Mouse (Mus musculus) kidney, embryonic 16.5 days (tissue): ENCODE results near the gene Exoc3l. TPM values are rescaled to one million over a fixed set of nuclear protein-coding genes. Genes with fewer than 3 reads are reported as not detected.

Source experiments
- ATAC-seq: fragments of 200-750 bp; cut with Nextera tagmentation; 2 replicates; pipeline ENCODE4 v1.8.0; 2017; ENCODE audit warnings: moderate TSS enrichment; ENCODE audit not compliant: low FRiP score, low TSS enrichment
- H3K27ac ChIP-seq: fragments of 300-500 bp; sonication (generic); 2 replicates; pipeline ENCODE4 v1.5.1; 2014; ENCODE audit warnings: low read length
- H3K27me3 ChIP-seq: fragments of 300-500 bp; sonication (generic); 2 replicates; pipeline ENCODE4 v1.6.1; 2014; ENCODE audit warnings: low read length, control low read depth, mixed read lengths; ENCODE audit not compliant: insufficient read depth
- H3K36me3 ChIP-seq: fragments of 300-500 bp; sonication (generic); 2 replicates; pipeline ENCODE4 v1.6.1; 2014; ENCODE audit warnings: low read length, control low read depth, mixed read lengths; ENCODE audit not compliant: insufficient read depth
- H3K4me1 ChIP-seq: fragments of 300-500 bp; sonication (generic); 2 replicates; pipeline ENCODE4 v1.6.1; 2014; ENCODE audit warnings: low read length, control low read depth, mixed read lengths; ENCODE audit not compliant: insufficient read depth
- H3K4me2 ChIP-seq: fragments of 300-500 bp; sonication (generic); replicated peaks from 2 replicates; pipeline ENCODE4 v1.6.1; 2014; ENCODE audit warnings: low read depth, low read length
- H3K4me3 ChIP-seq: fragments of 300-500 bp; sonication (generic); 2 replicates; pipeline ENCODE4 v1.5.1; 2014; ENCODE audit warnings: mild to moderate bottlenecking, low read length
- H3K9ac ChIP-seq: fragments of 300-500 bp; sonication (generic); replicated peaks from 2 replicates; pipeline ENCODE4 v1.6.1; 2014; ENCODE audit warnings: low read length
- H3K9me3 ChIP-seq: fragments of 300-500 bp; sonication (generic); 2 replicates; pipeline ENCODE4 v1.6.1; 2016; ENCODE audit warnings: low read length, control low read depth
- WGBS: fragments of 180-500 bp; shearing (Covaris S2); extraction: QIAGEN DNeasy Blood & Tissue Kit; methylation state at CpG from one replicate; pipeline ENCODE4 v1.1.7; 2014; 5-methylcytosine and 5-hydroxymethylcytosine counted together
- polyA plus RNA-seq: library from polyadenylated mRNA; unstranded; fragments of >200 nt; fragmentation: Nextera tagmentation; extraction: Ambion mirVana; gene quantifications from 2 replicates; pipeline ENCODE4 v1.2.1, GENCODE M21; 2015

The Exoc3l gene
- polyA plus RNA-seq, result 29.5 and 32.1 TPM in 2 replicates

DNA sequence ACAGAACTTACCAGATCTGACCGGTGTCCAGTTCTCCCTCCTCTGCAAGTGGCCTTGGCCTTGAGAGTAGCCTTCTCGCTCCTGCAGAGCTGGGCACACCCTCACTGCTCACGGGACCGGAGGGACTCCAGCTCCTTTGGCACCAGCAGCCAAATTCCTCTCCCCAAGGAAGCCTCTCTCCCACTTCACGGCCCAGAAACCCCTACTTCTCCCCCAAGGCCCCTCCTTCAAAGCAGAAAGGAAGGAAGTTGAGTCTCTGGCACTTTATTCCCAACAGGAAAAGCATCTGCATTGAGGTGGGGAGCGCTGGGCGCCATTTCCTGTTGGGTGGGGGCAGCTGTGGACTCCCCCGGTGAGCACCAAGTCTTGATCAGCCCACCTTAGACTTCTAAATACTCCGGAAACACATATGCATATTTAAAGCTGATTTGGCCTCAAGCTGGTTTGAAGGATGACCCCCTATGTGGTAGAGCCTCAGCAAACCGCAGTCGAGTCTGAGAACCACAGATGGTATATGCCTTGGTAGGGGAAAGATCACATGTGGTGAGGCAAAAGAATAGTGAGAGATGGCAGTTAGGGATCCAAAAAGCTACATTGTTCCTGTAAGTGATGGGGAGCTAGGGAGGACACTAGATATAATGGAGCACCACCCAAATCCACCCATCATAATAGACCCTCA, at the start of gene Exoc3l:
TSS of gene Exoc3l (minus strand) at position 207 of the 679 bp plus-strand sequence.
- H3K9ac ChIP-seq, result peak within 1 kb of the TSS; percentile 24; the same call in 1 of the 2 replicates
- H3K27me3 ChIP-seq, result no peaks in the 10 kb centered on the region
- peaks cover 18% of the 10 kb centered on the region for H3K36me3 ChIP-seq
- WGBS, result 56% methylated on average over 11 of the region's 11 CpGs
- peak within 1 kb of the TSS; percentile 66 for H3K27ac ChIP-seq
- H3K4me3 ChIP-seq, result peak within 1 kb of the TSS; percentile 97
- peak within 1 kb of the TSS; percentile 97 for H3K4me2 ChIP-seq
- peaks cover 19% of the 10 kb centered on the region for H3K4me1 ChIP-seq
- H3K9me3 ChIP-seq, result no peaks in the 10 kb centered on the region
- no peak for ATAC-seq

DNA sequence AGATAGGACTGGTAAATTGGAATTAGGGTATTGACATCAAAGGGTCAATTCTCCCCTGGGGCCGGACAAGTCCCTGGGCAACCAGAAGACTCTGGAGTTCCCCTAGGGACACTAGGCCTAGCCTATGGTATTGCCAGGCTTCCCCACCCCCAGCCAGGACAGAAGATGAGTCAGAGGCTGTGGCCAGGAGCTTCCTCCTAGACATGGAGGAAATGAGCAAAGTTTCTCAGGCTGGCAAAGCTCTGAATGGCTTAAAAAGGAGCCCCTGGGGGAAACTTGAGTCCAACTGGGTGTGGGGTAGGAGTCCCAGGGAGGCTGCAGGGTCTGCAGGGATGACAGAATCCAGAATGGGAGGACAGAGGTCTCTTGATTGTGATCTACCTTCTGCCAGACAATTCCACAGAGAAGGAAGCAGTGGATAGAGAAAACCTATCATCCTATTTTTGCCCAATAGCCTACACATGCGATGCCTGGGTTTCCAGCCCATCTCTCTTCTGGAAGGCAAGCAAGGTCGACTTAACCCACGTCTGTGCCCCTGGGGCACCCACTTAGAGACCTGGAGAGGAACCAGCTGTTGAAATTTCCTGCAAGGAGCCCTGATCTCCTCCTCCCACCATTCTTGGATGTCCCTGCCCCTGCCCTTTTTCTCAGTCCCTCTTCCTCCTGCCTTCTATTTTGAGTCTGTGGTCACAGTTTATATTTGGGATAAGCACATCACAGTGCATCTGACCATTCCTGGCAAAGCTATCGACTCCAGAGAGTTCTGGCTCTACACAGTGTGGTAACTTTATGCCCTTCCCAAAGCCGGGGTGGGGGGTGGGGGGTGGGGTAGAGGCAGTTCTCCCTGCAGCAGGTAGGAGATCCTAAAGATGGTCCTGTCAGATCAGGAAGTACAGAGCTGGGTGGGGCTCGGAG, 49.4 kb upstream of the Exoc3l start:
- Histone ChIP-seq H3K27me3 (peaks cover 2% of the 10 kb centered on the region; the same call in 1 of the 2 replicates), H3K4me2 (peak overlapping the region; percentile 98), H3K4me1 (peaks cover 48% of the 10 kb centered on the region), H3K36me3 (no peaks in the 10 kb centered on the region), H3K27ac (no peak overlapping the region; the same call in 1 of the 2 replicates), H3K9me3 (no peaks in the 10 kb centered on the region), H3K4me3 (no peak overlapping the region), H3K9ac (no peak overlapping the region)
- whole genome bisulfite sequencing, result 34% methylated on average over 7 of the region's 7 CpGs
- ATAC-seq, result no peak

- Histone ChIP-seq H3K4me3 (no peak overlapping the region), H3K9me3 (no peaks in the 10 kb centered on the region), H3K4me1 (peaks cover 46% of the 10 kb centered on the region), H3K36me3 (no peaks in the 10 kb centered on the region), H3K4me2 (no peak overlapping the region), H3K9ac (no peak overlapping the region), H3K27ac (no peak overlapping the region; the same call in 1 of the 2 replicates), H3K27me3 (no peaks in the 10 kb centered on the region)
- WGBS, result 53% methylated on average over 6 of the region's 8 CpGs
- no peak for ATAC-seq
Observed at GRCm38 (mm10) chr8:105343791-105344574, 48.1 kb upstream of the Exoc3l start.

DNA sequence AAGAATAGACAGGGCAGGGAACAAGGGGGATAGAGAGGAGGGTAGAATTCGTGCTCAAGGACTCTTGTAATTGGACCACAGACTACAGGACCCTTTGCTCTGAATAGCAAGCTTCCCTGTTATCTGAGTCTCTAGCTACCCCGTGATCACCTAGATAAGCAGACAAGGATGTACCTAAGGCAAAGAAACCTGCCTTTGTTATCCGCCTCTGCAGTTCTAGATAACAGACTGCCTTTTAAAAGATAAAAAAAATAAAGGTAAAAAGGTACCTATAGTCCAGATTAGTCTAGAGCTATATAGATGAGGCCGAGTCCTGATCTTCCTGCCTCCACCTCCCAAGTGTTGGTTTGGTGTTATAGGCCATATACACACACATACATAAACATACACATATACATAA, 46.9 kb upstream of the Exoc3l start:
- H3K4me2 ChIP-seq, result no peak overlapping the region
- no peak overlapping the region for H3K4me3 ChIP-seq
- 87% methylated on average over 4 of the region's 4 CpGs for WGBS
- H3K9me3 ChIP-seq, result no peaks in the 10 kb centered on the region
- no peaks in the 10 kb centered on the region for H3K27me3 ChIP-seq
- ATAC-seq, result no peak
- no peak overlapping the region for H3K27ac ChIP-seq
- H3K4me1 ChIP-seq, result peaks cover 42% of the 10 kb centered on the region
- H3K36me3 ChIP-seq, result peaks cover 8% of the 10 kb centered on the region
- H3K9ac ChIP-seq, result no peak overlapping the region

DNA sequence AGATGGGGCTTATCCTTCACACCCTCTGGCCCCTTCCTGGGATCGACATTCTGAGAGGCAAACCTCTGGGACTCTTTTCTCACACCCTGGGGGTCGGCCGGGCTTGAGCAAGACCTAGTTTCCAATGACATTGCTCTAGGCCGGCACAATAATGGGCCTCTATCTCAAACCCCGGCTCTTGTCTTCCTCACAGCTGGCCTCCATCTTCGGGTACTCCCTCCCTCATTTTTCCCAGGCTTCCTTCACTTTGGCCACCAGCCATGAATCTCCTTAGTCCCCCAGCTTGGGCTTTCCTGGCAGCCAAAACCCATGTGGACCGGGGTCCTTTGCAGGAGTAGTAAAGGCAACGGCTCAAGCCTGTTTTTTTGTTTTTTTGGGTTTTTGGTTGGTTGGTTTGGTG, 45.5 kb upstream of the Exoc3l start:
- WGBS, result 38% methylated on average over 8 of the region's 8 CpGs
- H3K27ac ChIP-seq, result peak overlapping the region; percentile 66; the same call in 1 of the 2 replicates
- H3K9me3 ChIP-seq, result no peaks in the 10 kb centered on the region
- H3K4me3 ChIP-seq, result no peak overlapping the region
- ATAC-seq, result peak; percentile 37; the same call in 1 of the 2 replicates
- 0 out of 2 replicates have a peak overlapping the region, but pooled peaks have one; percentile 5 for H3K9ac ChIP-seq
- peaks cover 22% of the 10 kb centered on the region for H3K36me3 ChIP-seq
- H3K4me1 ChIP-seq, result peaks cover 38% of the 10 kb centered on the region
- no peaks in the 10 kb centered on the region for H3K27me3 ChIP-seq
- no peak overlapping the region for H3K4me2 ChIP-seq

DNA sequence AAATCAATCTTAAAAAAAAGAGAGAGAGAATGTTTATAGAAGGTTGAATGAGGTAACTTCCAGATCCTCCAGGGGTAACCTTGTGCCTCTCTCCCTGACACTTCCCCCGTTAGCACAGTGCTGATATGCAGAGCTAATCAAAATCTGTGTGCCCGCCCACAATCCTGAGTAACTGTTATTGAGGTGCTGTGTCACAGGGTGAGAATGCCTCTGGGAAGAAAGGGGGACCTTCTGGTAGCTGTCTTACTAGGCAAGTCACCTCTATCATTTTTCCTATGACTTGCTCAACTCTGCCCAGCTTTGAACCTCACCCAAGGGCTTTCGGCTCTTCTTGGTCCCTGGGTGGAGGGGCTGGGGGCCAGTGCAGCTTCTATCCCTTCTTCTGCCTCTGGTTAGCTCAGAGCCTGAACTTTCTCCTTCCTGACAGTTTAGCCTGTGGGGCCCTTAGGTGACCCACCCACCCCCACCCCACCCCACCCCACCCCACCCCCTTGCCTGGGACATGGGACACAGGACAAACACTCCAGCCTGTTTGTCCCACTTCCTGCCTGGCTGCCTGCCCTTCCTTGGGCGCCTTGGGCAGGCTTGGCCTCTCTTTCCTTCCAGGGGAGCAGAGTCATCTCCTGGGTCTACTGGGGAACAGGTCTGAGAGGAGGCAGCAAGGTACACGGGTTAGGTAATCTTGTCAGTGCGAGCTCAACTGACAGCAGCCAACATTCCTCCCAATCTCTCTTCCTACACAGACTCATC, 44.2 kb upstream of the Exoc3l start:
- Histone ChIP-seq H3K4me1 (peaks cover 25% of the 10 kb centered on the region), H3K9me3 (no peaks in the 10 kb centered on the region), H3K9ac (no peak overlapping the region), H3K4me2 (no peak overlapping the region), H3K36me3 (peaks cover 33% of the 10 kb centered on the region), H3K27me3 (no peaks in the 10 kb centered on the region), H3K27ac (no peak overlapping the region), H3K4me3 (no peak overlapping the region)
- ATAC-seq, result no peak
- 78% methylated on average over 6 of the region's 6 CpGs for WGBS

- H3K4me2 ChIP-seq, result no peak overlapping the region
- H3K9me3 ChIP-seq, result no peaks in the 10 kb centered on the region
- H3K9ac ChIP-seq, result no peak overlapping the region
- WGBS, result 28% methylated on average over 4 of the region's 4 CpGs
- no peak overlapping the region for H3K27ac ChIP-seq
- no peaks in the 10 kb centered on the region for H3K27me3 ChIP-seq
- no peak for ATAC-seq
- peaks cover 43% of the 10 kb centered on the region for H3K36me3 ChIP-seq
- H3K4me1 ChIP-seq, result peaks cover 16% of the 10 kb centered on the region
- H3K4me3 ChIP-seq, result no peak overlapping the region
Observed at GRCm38 (mm10) chr8:105338992-105339391, 43.1 kb upstream of the Exoc3l start.

DNA sequence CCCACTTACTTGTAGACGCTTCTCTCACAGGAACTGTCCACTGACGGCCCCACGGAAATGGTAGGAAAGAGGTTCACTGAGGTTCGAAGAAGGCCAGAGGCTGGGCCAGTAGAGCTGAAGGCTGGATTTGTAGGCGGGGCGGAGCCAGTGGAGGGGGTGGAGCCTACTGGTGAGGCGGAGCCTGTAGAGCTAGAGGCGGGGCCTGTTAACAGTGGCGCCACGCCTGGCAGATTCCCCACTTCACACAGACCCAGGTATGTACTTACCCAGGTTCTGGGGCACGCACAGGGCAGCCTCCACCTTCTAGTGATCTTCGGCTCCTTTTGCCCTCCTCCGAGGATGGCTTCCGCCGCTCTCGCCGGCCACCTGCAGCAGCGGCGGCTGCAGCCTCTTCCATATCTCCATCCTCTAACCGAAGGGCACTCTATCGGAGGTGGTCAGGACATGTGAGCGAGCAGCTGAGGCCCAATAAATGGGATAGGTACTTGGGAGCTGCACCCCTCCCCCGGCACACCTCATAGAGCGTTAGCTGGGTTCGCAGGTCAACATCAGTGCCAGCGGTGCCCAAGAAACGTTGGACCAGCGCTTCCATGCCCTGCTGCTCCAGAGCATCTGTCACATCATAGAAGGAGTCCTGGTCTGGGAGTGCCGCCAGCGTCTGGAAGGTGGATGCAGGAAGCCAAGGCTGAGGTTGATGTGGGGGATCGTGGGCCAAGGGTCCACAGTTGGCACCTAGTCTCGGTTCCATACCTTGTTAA, 40.7 kb upstream of the Exoc3l start:
- no peak for ATAC-seq
- Histone ChIP-seq H3K27ac (no peak overlapping the region), H3K9ac (no peak overlapping the region), H3K4me2 (no peak overlapping the region), H3K36me3 (peaks cover 60% of the 10 kb centered on the region), H3K4me3 (no peak overlapping the region), H3K27me3 (no peaks in the 10 kb centered on the region), H3K9me3 (no peaks in the 10 kb centered on the region), H3K4me1 (peaks cover 16% of the 10 kb centered on the region)
- 59% methylated on average over 32 of the region's 32 CpGs for WGBS
